Mouse (Mus musculus): ENCODE measurements around the gene Kcng3.

Kcng3 gene

DNA sequence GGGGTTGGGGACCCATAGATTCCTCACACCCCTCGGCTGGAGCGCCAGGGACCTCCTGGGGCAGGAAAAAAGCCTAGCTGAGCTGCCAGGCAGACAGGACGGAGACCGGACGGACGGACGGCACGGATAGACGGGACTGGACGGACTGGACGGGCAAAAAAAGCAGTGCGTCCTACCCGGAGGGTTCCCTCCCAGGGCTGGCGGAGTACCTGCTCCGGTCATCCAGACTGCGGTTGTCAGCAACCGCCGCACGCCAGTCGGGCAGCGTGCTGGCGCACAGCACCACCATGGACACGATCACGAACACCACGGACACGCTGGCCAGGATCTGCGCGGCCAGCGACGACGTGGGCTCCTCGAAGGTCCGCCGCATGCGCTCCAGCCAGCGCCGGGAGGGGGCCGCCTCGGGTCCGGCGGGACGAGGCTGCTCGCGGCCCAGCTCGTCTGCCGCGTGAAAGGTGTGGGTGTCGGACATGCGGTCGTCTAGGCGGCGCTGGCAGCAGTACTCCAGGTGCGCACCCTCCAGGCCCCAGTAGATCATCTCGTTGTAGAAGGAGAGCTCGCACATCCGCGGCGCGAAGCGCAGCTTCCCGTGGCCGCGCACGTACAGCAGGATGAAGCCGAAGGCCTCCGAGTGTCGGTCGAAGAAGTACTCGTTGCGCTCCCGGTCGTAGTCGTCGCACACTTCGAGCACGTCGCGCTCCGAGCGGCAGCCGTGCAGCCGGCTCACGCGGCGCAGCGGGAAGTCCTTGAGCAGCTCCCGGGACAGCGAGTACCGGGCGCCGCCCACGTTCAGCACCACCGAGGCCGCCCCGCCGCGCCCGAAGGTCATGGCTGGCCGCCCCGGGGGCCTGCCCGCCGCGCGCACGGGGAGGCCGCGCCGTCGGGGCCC is 662 bp downstream of the Kcng3 start:
- peak; percentile 14 for DNase-seq (ENCODE audit: low spot score)

DNA sequence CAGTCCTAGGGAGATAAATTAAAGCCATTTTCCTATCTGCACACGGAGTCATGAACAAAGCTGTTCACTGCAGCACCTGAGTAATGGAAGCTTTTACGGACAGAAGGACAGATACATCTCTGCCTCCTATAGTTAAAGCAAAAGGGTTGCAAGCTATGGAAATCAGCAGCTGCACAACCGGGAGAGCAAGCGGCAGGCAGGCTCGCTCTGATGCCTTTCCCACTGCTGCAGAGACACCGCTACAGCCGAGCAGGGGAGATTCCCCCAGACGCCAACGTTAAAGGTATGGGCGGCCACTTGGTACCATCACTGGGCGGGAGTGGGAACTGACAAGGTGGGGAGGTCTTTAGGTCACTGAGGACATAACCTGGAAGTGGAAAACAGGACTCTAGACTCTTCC is 17.8 kb downstream of the Kcng3 start:
- DNase-seq (ENCODE audit: low spot score), result no peak

DNA sequence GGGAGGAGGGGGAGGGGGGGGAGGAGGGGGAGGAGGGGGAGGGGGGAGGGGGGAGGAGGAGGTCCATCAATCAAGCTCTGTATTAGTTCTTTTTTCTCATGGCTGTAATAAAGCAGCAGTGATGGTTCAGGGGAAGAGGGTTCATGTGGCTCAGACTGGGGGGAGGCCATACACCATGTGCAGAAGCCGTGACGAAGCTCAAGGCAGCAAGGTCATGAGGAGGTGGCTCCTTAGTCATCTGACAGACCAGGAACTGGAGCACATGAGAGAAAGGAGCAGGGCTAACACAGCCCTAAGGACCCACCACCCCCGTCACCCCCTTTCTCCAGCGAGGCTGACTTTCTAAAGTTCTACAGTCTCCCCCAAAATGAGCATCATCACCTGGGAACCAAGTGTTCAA is 22.2 kb downstream of the Kcng3 start:
- DNase-seq (ENCODE audit: low spot score), result no peak

DNA sequence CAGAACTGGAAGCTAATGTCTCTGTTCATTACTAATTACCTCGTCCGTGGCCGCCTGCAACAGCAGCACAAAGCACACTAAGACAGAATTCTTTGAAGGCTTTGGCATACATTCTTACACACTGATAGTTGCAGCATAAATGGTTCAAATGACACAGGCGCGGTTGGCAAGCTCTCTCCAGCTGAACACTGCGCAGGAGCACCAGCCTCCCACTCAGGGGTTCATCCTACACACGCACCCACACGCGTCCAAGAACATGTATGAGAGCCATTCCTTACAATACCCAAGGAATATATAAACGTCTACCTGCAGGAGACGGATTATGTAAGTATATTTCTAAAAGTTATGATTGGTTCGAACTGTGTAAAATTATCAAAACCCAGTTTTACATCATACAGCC is 30.7 kb downstream of the Kcng3 start:
- no peak for DNase-seq (ENCODE audit: low spot score)

DNA sequence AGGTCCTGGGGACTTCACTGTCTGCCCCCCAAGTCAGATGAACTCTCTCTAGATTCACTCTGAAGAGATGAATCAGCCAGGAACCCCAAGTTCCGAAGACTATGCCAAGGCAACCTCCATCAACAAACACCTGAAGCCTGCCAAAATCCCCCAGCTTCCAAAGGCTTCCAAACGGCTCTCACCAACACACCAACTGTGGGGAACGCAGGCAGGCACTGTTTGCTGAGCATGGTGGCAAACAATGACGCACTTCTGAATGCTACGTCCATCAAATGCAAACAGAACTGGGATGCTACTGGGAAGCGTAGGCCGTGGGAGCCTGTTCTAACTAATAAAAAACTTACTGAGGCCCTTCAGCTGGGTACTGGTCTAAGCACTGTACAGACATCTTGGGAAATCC is 35.7 kb downstream of the Kcng3 start:
- DNase-seq (ENCODE audit: low spot score), result no peak

DNA sequence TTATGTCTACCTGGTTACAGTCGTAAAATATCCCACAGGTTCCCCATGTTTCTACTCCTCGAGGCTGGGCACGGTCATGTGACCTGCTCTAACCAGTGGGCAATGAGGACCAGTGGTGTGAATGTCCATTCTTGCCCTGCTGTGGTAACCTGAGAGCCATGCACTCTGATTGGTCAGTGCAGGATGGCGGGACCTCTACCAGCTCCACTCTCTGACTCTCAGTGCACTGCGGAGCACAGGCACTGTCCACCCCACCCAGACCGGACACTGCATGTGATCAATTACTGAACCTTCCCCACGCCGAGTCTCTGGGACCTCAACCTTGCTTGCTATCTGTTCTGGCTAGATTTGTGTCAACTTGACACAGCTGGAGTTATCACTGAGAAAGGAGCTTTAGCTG is 37.2 kb downstream of the Kcng3 start:
- no peak for DNase-seq (ENCODE audit: low spot score)

DNA sequence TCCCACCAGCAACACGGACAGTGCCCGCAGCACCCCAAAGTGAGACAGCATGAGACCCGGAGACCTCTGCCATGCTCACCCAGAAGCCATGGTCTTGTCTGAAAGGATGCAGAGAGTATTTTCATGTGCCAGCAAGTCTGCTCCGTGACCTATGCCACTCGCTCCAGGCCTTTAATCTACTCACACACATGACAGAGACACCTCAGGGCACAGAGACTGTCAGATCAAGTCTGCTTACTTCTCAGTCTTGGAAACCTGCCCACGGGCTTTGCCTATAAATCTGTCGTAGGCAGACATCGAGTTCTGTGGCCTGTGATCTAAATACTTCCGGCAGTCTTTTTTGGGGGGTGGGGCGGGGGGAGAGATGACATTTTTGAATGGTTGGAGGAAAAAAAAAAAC is 38.3 kb downstream of the Kcng3 start:
- no peak for DNase-seq (ENCODE audit: low spot score)

DNA sequence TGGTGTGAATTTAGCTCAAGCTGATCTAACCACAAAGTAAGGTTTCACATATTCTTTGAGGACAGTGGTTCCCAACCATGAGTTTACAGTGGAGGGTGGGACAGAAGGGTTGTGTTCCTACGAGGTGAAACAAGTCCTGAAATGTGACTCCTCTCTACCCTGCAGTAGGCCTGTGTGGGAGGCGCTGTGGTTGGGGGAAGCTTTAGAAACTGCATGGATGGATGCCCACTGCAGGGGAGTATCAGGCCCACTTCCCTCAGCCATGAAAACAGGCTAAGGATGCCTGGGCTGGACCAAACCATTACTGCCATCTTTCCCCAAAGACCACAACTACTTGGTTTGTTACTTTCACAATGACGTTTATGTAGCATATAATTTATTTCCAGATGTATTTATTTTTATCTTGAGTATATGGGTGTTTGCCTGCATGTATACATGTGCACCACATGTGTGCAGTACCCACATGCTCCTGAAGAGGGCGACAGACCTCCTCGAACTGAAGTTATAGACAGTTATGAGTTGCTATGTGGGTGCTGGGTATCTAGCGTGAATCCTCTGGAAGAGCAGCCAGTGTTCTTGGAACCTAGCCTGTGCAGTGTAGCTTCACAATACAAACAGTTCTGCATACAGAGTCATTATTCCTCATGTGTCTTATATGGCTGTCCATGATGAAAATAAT is 42.9 kb downstream of the Kcng3 start:
- no peak for DNase-seq (ENCODE audit: low spot score)

DNA sequence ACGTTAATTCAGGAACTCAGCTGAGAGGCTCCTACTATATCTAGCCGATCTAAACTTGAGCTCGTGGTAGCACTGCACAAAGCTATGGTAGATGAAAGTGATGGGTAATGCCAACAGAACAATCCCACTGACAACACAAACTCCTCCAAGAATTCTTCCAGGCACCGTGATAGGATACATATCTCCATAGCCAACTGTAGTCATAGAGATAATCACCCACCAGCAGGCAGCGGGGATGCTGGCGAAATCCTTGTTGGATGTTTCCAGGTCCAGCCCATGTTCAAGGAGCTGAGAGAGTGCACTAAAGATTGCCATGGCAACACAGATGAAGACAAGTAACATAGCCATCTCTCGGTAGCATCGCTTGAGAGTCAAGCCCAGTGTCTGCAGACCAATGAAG is 44.0 kb downstream of the Kcng3 start:
- no peak for DNase-seq (ENCODE audit: low spot score)

DNA sequence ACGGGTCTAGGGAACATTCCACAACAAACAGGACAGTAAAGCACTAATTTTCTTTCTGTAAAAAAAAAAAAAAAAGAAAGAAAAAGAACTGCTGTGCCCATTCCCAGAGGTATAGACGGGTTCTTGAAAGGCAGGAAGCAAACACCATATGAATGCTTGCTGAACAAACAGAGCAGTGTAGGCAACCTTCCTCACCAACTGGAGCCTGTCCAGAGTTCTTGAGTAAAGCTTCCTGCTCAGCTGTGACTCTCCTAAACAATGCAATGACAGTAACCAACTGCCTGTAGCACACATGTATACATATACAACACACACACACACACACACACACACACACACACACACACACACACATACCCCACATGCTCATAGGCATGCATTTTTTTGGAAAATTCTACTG is 49.1 kb downstream of the Kcng3 start:
- no peak for DNase-seq (ENCODE audit: low spot score)

DNA sequence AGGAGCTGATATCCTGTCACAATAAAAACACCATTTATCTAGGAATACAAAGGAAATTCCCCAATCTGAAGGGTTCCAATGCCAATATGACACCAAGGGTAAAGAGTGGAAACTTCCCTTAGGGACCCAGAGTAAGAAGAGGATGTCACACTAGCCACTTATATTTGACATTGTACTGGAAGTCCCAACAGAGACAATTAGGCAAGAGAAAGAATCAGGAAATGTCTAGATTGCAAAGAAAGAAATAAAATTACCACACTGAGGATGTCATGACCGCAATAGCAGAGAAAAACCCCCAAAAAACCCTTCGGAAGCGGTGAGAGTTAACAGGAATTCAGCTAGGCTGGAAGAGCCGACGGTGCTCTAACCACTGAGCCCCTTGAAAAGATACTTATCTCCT is 51.0 kb downstream of the Kcng3 start:
- DNase-seq (ENCODE audit: low spot score), result no peak

DNA sequence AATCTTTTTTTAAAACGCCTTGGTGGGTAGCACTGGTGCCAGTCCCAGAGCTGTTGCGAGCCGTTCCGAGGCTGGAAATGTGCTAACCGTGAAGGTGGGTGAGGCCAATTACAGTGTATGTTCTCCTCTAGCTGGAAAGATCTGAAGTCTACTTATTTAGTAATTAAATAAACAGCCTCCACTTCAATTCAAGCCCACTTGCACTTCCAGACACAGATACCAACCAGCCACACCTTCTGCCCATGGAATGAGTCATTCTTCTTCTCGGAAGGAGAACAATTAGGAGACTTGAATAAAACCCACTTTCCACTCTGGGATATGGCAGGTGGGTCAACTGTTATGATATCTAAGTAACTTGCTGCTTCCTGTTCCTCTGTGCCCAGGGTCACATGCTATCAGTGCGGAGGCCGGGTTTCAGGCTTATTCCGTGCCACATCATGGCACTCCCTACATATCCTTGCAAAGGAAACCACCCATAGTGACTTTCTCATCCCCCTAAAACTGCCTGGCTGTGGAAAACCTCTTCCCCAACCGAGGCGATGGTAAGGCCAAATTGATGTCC is 54.8 kb downstream of the Kcng3 start:
- no peak for DNase-seq (ENCODE audit: low spot score)

DNA sequence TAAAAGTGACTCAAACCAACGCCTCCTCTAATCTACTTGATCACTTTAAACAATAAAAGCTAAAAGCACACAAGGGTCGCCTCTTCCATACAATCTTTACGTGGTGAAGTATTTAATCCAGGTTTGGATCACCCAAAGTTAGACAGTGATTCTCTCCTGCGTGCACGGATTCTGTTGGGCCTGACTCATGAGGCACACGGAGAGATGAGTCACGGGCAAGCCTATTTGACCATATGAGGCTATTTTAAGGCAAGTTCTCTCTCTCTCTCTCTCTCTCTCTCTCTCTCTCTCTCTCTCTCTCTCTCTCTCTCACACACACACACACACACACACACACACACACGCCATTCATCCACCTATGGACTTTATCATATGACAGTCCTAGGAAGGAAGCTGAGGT is 57.1 kb downstream of the Kcng3 start:
- no peak for DNase-seq (ENCODE audit: low spot score)

DNA sequence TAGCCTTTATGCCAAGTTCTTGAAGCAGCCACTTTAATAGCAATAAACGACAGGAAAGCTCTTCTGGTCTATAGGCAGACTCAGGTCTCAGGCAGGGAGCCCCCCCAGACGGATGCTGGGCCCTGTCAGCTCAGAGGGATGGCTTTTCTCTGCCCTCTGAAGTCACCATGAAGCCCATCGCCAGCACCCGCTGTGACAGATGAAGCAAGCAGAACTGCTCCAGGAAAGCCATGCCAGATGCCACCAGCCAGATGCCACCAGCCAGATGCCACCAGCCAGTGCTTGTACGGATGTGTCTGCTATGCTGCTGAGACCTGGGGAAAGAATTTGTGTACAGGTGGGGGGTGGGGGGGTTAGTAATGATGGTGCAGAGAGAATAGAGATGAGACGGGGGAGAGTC is 58.6 kb downstream of the Kcng3 start:
- no peak for DNase-seq (ENCODE audit: low spot score)

DNA sequence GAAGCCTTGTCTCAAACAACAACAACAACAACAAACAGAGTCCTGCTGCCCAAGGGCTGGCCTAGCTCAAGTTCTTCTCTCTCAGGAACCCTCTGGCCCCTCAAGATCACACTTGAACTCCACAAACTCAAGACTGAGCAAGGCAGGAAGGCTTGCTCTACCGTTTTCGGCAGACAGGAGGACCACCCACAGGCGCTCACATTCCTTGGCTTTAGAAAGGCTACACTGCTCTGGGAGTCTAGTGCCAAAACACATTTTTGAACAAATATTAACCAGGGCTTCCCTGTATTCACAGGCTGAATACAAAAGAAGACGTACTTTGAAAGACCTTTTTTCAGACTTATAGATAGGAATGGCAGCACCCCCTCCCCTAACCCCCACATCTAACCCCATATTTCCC is 59.3 kb downstream of the Kcng3 start:
- no peak for DNase-seq (ENCODE audit: low spot score)

DNA sequence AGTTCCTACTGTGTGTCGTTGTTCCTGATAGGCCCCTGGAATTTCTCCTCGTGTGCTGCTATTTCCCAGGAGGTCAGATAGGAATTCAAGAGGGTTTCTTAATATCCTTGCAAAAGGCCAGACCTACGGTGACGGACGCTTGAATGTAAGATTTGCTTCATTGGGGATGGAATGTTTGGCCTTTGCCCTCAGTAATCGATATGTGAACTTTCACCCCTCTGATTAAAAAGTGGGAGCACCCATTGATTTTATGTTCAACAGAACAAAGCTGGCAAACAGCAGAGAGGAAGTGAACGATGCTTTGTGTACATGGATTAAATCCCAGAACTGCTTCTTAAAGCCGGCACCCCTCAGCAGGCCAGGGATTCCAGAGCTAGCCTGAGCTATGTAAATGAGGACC is 64.3 kb downstream of the Kcng3 start:
- DNase-seq (ENCODE audit: low spot score), result no peak

DNA sequence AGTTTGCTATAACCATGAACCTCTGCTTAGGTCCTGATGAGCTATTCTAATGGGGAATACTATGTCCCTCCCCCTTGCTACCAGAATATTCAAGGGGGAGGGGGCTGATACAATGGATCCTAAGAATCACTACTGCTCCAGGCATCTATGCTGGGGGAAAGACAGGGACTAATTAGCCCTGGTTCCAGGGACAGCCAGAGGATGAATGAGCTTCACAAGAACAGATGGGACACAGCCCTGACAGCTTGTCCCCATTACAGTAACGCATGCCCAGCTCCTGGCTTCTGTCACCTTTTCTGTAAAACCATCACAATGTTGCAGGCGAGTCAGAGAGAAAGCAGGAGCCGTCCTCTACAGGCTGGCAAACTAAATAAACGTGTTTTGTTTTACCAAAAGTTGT is 66.2 kb downstream of the Kcng3 start:
- DNase-seq (ENCODE audit: low spot score), result no peak

DNA sequence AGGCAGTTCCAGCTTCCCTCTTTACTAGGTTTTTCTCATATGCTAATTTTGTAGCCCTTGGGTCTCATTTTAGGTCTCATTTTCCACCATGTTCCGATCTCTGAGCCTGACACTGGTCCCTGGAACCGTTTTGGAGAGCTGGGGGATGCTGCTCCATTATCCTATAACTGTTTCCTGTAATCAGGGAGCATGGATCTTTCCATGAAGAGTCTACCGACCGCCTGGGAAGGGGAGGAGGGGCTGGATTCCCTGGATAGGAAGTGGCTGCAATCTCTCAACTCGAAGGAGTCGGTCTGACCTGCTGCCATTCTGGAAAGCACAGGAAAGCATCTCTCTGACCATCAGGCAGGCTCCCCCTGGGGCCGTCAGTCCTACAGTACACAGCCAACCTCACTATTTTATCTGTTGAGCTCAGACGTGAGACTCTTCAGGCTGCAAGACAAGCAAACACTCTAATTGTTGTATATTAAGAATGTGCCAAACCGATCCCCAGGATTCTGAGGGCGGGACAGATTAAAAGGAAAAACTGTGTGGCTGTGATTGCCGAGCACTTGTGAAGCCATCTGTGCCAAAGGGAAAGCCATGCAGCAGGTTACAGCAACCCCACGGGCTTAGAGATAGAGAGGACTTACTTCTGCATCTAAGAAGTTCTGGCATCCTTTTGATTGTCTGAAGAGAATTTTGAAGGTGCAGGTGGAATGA is 67.4 kb downstream of the Kcng3 start:
- no peak for DNase-seq (ENCODE audit: low spot score)

DNA sequence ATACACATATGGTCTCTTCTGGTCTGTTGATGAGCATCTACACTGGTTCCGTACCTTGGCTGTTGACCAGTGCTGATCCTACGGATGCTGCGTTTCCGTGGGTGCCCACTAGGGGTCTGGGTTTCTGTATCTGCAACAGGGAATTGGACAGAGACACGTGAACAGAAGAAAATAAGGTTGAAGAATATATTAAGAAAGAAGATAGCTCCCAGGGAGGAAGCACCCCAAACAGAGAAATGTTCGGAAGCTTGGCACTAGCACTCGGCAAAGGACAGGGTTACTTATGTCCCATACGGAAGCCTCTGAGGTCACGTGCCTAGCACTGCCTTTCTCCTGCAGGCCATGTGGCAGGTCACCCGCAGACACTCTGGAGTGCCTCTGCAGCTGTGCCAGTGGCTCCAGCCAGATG is 68.0 kb downstream of the Kcng3 start:
- peak; percentile 40 for DNase-seq (ENCODE audit: low spot score)

DNA sequence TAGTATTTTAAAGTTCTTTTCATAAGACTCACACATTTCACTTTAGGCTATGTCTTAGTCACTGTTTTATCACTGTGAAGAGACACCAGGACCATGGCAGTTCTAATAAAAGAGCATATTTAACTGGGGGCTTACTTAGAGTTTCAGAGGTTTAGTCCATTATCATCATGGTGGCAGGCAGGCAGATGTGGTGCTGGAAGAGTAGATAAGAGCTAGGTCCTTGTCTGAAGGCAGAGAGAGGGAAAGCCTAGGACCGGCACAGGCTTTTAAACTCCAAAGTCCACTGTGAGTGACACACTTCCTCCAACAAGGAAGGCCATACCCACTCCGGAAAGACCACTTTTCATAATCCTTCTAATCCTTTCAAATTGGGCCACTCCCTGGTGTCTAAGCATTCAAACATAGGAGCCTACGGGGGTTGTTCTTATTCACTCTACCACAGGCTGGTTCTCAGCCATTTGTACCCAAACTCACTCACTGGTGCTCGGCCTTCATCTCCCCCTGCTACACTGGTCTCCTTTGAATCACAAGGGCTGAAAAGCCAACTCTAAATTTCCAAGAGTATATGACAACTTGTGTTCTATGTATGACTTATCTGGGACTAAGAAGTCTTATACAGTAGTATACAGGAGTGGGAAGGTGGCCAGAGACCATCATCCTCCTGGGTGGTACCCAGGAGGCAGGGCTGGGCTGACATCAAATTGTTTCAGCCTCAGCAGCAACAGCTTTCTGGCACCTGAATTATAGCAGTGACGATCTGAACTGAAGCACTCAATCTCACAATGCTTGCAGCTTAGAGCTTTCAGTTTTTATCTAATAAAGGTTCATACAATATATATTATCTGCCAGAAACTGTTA is 69.3 kb downstream of the Kcng3 start:
- DNase-seq (ENCODE audit: low spot score), result no peak

DNA sequence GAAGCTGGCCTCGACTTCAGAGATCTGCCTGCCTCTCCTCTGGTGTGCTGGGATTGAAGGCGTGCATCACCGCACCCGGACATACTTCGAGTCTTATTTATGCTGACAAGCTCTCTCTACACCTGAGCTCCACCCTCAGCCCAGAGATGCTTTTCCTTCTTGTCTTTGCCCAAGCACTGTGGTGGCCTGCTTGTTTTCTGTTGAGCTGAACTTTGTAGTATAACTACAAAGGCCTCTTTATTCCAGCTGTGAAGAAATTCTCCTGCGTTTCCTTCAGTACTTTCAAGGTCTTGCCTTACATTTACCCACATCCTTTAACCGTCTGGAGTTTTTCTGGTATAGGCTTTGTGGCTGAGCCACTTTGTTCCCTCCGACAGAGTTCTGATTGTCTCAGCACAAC is 72.6 kb downstream of the Kcng3 start:
- no peak for DNase-seq (ENCODE audit: low spot score)

DNA sequence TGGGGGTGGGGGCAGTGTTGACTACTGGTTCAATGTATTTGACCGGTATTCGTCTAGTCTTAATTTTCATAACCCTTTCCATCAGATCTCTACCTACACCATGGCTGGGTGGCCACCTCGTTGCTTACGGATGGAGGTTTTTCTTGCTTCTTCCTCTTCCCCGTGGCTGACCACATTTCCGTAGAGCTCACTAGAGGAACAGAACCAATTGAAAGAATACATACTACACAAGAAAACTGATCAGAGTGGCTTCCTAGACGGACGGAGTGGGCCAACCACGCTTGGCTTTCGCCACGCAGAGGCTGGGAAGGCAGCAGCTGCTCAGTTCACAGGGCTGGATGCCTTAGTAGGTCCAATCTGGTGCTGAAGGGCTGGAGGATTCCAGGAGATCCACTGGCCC is 75.9 kb downstream of the Kcng3 start:
- DNase-seq (ENCODE audit: low spot score), result no peak
